Mouse (Mus musculus) erythroblast, embryonic 14.5 days (primary cell): ENCODE data around the gene Aff3. TPM values are rescaled to one million over a fixed set of nuclear protein-coding genes. Genes with fewer than 3 reads are reported as not detected.

ENCODE experiments used
- H3K27me3 ChIP-seq: 2 replicates; pipeline ENCODE4 v1.6.1; 2012; ENCODE audit warnings: inconsistent platforms; ENCODE audit not compliant: control insufficient read depth
- H3K36me3 ChIP-seq: 2 replicates; pipeline ENCODE4 v1.6.1; 2012; ENCODE audit warnings: mild to moderate bottlenecking, inconsistent platforms; ENCODE audit not compliant: control insufficient read depth
- H3K4me1 ChIP-seq: 2 replicates; pipeline ENCODE4 v1.6.1; 2012; ENCODE audit warnings: inconsistent platforms; ENCODE audit not compliant: control insufficient read depth
- H3K4me3 ChIP-seq: replicated peaks from 2 replicates; pipeline ENCODE3; 2012; ENCODE audit warnings: moderate library complexity, mild to moderate bottlenecking, inconsistent platforms
- H3K9me3 ChIP-seq: 2 replicates; pipeline ENCODE4 v1.6.1; 2012; ENCODE audit warnings: low read length, inconsistent platforms, mixed read lengths; ENCODE audit not compliant: control insufficient read depth
- GATA1 ChIP-seq: IDR thresholded peaks from 2 replicates; pipeline ENCODE4 v1.6.1; 2012; ENCODE audit warnings: low read length, inconsistent platforms, mixed read lengths
- TAL1 ChIP-seq: IDR thresholded peaks from 3 replicates; pipeline ENCODE4 v1.6.1; 2012; ENCODE audit warnings: low read length, inconsistent platforms, mixed read lengths
- polyA plus RNA-seq: library from polyadenylated mRNA; stranded (reverse); fragments of >175 nt; gene quantifications from 2 replicates; pipeline ENCODE4 v1.2.3, GENCODE M21; 2012

Aff3 gene
- polyA plus RNA-seq, 1 experiment, result 0.02 TPM

GRCm38 (mm10) chr1:38541536-38541935, 123.2 kb downstream of the Aff3 start:
- Histone ChIP-seq H3K9me3 (no peaks in the 10 kb centered on the region), H3K4me3 (no peak overlapping the region), H3K4me1 (no peaks in the 10 kb centered on the region), H3K36me3 (no peaks in the 10 kb centered on the region), H3K27me3 (no peaks in the 10 kb centered on the region)
- TF ChIP-seq GATA1, result no peak
- no peak for TF ChIP-seq TAL1

GRCm38 (mm10) chr1:38536929-38537540, 127.7 kb downstream of the Aff3 start:
- H3K9me3 ChIP-seq, result no peaks in the 10 kb centered on the region
- H3K27me3 ChIP-seq, result no peaks in the 10 kb centered on the region
- no peak overlapping the region for H3K4me3 ChIP-seq
- TF ChIP-seq GATA1 (no peak), TAL1 (no peak)
- H3K4me1 ChIP-seq, result no peaks in the 10 kb centered on the region
- no peaks in the 10 kb centered on the region for H3K36me3 ChIP-seq

DNA sequence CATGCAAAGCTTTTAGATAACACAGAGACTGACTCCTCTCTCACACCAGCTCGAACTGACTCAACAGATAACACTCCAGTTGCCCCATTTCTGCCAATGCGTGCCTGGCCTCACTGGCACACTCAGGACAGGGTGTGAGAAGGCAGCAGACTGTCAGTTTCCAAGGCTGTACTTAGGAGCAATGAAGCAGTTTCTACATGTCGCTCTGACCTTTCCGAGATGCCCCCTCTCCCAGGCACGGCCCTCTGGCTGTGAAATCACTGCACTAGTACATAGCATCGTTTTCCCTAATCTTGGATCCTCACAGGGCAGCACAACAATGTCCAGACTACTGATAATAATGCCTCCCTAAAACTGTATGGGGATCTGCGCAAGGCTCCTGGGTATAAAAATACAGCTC, 132.2 kb downstream of the Aff3 start:
- no peaks in the 10 kb centered on the region for H3K27me3 ChIP-seq
- no peaks in the 10 kb centered on the region for H3K36me3 ChIP-seq
- H3K4me3 ChIP-seq, result no peak overlapping the region
- TF ChIP-seq GATA1 (no peak), TAL1 (no peak)
- H3K4me1 ChIP-seq, result no peaks in the 10 kb centered on the region
- H3K9me3 ChIP-seq, result no peaks in the 10 kb centered on the region

DNA sequence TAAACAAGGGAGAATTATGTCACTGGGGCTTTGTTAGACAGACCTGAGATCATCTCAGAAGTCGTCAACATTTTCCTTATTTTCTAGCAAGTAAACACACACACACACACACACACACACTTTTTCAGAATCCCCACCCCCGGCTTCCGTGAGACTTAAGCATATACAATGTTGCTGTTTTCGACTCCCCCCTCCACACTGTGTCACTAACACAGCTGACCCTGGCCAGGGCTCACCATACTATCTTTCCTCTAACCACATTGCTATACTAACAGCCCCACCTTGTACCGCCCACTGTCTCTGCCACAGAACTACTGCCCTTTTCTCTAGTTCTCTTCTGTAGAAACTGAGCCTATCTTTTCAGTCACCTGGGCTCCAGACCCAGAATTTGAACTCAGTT, 136.1 kb downstream of the Aff3 start:
- no peak for TF ChIP-seq TAL1
- no peak for TF ChIP-seq GATA1
- H3K36me3 ChIP-seq, result no peaks in the 10 kb centered on the region
- H3K4me3 ChIP-seq, result no peak overlapping the region
- H3K4me1 ChIP-seq, result no peaks in the 10 kb centered on the region
- no peaks in the 10 kb centered on the region for H3K27me3 ChIP-seq
- no peaks in the 10 kb centered on the region for H3K9me3 ChIP-seq

- no peak overlapping the region for H3K4me3 ChIP-seq
- no peaks in the 10 kb centered on the region for H3K36me3 ChIP-seq
- H3K9me3 ChIP-seq, result no peaks in the 10 kb centered on the region
- TF ChIP-seq GATA1 (no peak), TAL1 (no peak)
- H3K27me3 ChIP-seq, result no peaks in the 10 kb centered on the region
- H3K4me1 ChIP-seq, result no peaks in the 10 kb centered on the region
Measured at GRCm38 (mm10) chr1:38526568-38526967, 138.2 kb downstream of the Aff3 start.

DNA sequence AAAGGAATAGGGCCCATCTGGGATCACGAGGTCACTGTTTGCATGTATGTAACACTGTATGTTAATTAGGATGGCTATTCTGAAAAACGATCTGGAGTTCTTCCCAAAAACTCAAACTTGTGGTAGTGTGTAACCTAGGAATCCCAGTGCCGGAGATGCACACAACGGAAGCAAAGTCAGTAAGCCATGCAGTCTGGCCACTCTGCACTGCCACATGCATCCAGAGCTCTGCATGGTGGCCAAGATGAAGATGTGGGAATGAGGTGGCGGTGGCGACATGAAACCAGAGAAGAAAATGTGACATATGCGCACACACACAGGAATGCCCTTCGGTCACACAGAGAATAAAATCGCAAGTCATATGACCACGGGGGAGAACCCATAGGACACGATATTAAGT, 143.1 kb downstream of the Aff3 start:
- TF ChIP-seq TAL1 (no peak), GATA1 (no peak)
- H3K4me1 ChIP-seq, result no peaks in the 10 kb centered on the region
- no peaks in the 10 kb centered on the region for H3K36me3 ChIP-seq
- no peaks in the 10 kb centered on the region for H3K9me3 ChIP-seq
- no peaks in the 10 kb centered on the region for H3K27me3 ChIP-seq
- H3K4me3 ChIP-seq, result no peak overlapping the region

- H3K9me3 ChIP-seq, result no peaks in the 10 kb centered on the region
- TF ChIP-seq GATA1 (no peak), TAL1 (no peak)
- H3K27me3 ChIP-seq, result no peaks in the 10 kb centered on the region
- H3K4me3 ChIP-seq, result no peak overlapping the region
- H3K4me1 ChIP-seq, result no peaks in the 10 kb centered on the region
- H3K36me3 ChIP-seq, result no peaks in the 10 kb centered on the region
Measured at GRCm38 (mm10) chr1:38516225-38516624, 148.5 kb downstream of the Aff3 start.

DNA sequence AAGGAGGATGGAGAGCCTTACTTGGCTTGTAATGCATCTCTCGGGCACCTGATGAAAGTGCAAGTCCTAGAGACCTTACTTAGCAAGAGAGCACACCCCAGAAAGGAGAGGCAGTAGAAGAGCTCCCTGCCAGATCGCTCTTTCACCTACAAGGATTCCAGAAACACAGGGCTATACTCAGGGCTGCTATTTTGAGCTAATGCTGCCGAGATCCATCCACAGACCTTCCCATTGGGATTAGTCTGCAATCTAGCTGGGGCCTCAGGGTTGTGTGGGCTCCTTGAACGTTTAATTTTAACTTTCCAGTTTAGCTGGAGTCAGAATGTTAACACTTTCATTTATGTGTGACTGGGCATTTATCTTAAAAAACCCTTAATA, 150.1 kb downstream of the Aff3 start:
- no peaks in the 10 kb centered on the region for H3K4me1 ChIP-seq
- H3K4me3 ChIP-seq, result no peak overlapping the region
- no peaks in the 10 kb centered on the region for H3K9me3 ChIP-seq
- H3K36me3 ChIP-seq, result no peaks in the 10 kb centered on the region
- H3K27me3 ChIP-seq, result no peaks in the 10 kb centered on the region
- TF ChIP-seq TAL1 (no peak), GATA1 (no peak)

DNA sequence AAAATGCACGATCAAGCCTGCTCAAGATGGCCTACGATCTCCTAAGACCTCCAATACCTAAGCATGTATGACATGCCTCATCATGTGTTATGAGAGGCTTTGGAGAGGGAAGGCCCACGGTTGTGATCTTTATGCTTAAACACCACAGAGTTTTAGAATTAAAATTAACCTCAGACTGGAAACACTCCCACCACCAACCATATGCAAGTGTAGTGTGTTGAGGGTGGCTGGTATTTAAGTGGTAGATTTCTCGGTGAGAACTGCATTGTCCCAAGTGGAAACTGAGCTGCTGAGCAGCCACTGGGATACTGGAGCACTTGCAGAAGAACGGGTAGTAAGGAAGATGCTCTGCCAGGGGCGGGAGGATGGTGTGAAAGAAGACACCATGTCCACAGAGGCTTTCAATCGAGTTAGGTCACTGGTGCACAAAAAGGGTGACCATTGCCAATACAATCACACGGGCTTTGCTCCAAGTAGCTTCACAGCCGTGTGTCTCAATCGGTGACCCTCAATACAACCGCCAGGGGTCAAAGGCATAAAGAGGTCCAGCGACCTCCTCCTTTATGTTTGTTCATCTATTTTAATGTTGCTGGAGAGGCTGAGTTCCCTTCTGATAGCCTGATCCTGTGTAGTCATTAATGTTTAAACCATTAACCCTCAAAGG, 150.7 kb downstream of the Aff3 start:
- no peak overlapping the region for H3K4me3 ChIP-seq
- no peaks in the 10 kb centered on the region for H3K4me1 ChIP-seq
- no peaks in the 10 kb centered on the region for H3K27me3 ChIP-seq
- no peak for TF ChIP-seq TAL1
- no peak for TF ChIP-seq GATA1
- no peaks in the 10 kb centered on the region for H3K9me3 ChIP-seq
- no peaks in the 10 kb centered on the region for H3K36me3 ChIP-seq
